Mouse (Mus musculus): ENCODE measurements around the gene Tmem238. TPM values are rescaled to one million over a fixed set of nuclear protein-coding genes. Genes with fewer than 3 reads are reported as not detected.

The Tmem238 gene
- polyA plus RNA-seq, 1 experiment from 2014 or later, result 40.4 TPM

- WGBS, result 67% methylated on average over 5 of the region's 5 CpGs
- Histone ChIP-seq H3K9ac (ENCODE audit: low read depth, low read length) (no peak within 1 kb of the TSS), H3K27me3 (ENCODE audit: insufficient read depth, low read length) (peaks cover 2% of the 10 kb centered on the region; the same call in 1 of the 2 replicates), H3K27ac (no peak within 1 kb of the TSS), H3K4me2 (ENCODE audit: low read length) (no peak within 1 kb of the TSS), H3K9me3 (replicated peaks; ENCODE audit: low read length) (no peaks in the 10 kb centered on the region), H3K4me3 (replicated peaks; ENCODE audit: low read depth, low read length) (no peak within 1 kb of the TSS), H3K4me1 (replicated peaks; ENCODE audit: insufficient read depth, low read length) (no peaks in the 10 kb centered on the region), H3K36me3 (ENCODE audit: insufficient read depth, low read length) (no peaks in the 10 kb centered on the region)
- ATAC-seq (replicated peaks; ENCODE audit: low FRiP score, low read depth) (no peak), DNase-seq (ENCODE audit: low spot score) (no peak)
- TF ChIP-seq CTCF (IDR thresholded peaks at IDR 0.05; ENCODE audit: low read depth), result no peak
These were observed 18.3 kb downstream of the Tmem238 start, which contains the start of gene Fam71e2 for GRCm38 (mm10) chr7:4771202-4771601. Gene Fam71e2, minus strand, starts transcription at chr7:4771302.

- Histone ChIP-seq H3K27ac (no peak overlapping the region), H3K36me3 (ENCODE audit: insufficient read depth, low read length) (no peaks in the 10 kb centered on the region), H3K4me2 (ENCODE audit: low read length) (0 out of 2 replicates have a peak overlapping the region, but pooled peaks have one; percentile 27), H3K4me1 (replicated peaks; ENCODE audit: insufficient read depth, low read length) (no peaks in the 10 kb centered on the region), H3K4me3 (replicated peaks; ENCODE audit: low read depth, low read length) (no peak overlapping the region), H3K9ac (ENCODE audit: low read depth, low read length) (no peak overlapping the region), H3K9me3 (replicated peaks; ENCODE audit: low read length) (no peaks in the 10 kb centered on the region), H3K27me3 (ENCODE audit: insufficient read depth, low read length) (no peaks in the 10 kb centered on the region)
- WGBS, result 12% methylated on average over 4 of the region's 4 CpGs
- ATAC-seq (replicated peaks; ENCODE audit: low FRiP score, low read depth) (no peak), DNase-seq (ENCODE audit: low spot score) (peak; percentile 28)
- TF ChIP-seq CTCF (IDR thresholded peaks at IDR 0.05; ENCODE audit: low read depth), result no peak
These were observed 24.3 kb downstream of the Tmem238 start for GRCm38 (mm10) chr7:4764946-4765710.

GRCm38 (mm10) chr7:4759670-4760069 is 29.8 kb downstream of the Tmem238 start:
- Histone ChIP-seq H3K4me3 (replicated peaks; ENCODE audit: low read depth, low read length) (no peak overlapping the region), H3K27me3 (ENCODE audit: insufficient read depth, low read length) (no peaks in the 10 kb centered on the region), H3K9ac (ENCODE audit: low read depth, low read length) (no peak overlapping the region), H3K36me3 (ENCODE audit: insufficient read depth, low read length) (no peaks in the 10 kb centered on the region), H3K27ac (no peak overlapping the region), H3K9me3 (replicated peaks; ENCODE audit: low read length) (no peaks in the 10 kb centered on the region), H3K4me1 (replicated peaks; ENCODE audit: insufficient read depth, low read length) (no peaks in the 10 kb centered on the region), H3K4me2 (ENCODE audit: low read length) (no peak overlapping the region)
- ATAC-seq (replicated peaks; ENCODE audit: low FRiP score, low read depth), result no peak
- no peak for DNase-seq (ENCODE audit: low spot score)
- WGBS, result 53% methylated on average over 1 of the region's 1 CpGs
- TF ChIP-seq CTCF (IDR thresholded peaks at IDR 0.05; ENCODE audit: low read depth), result no peak

- H3K36me3 ChIP-seq (ENCODE audit: insufficient read depth, low read length), result no peaks in the 10 kb centered on the region
- peak; percentile 15; the same call in 1 of the 2 replicates for TF ChIP-seq CTCF (IDR thresholded peaks at IDR 0.05; ENCODE audit: low read depth)
- H3K9me3 ChIP-seq (replicated peaks; ENCODE audit: low read length), result no peaks in the 10 kb centered on the region
- peak; percentile 90 for ATAC-seq (replicated peaks; ENCODE audit: low FRiP score, low read depth)
- peak; percentile 98 for DNase-seq (ENCODE audit: low spot score)
- H3K27me3 ChIP-seq (ENCODE audit: insufficient read depth, low read length), result no peaks in the 10 kb centered on the region
- peak within 1 kb of the TSS; percentile 36 for H3K4me3 ChIP-seq (replicated peaks; ENCODE audit: low read depth, low read length)
- peak within 1 kb of the TSS; percentile 41; the same call in 1 of the 2 replicates for H3K9ac ChIP-seq (ENCODE audit: low read depth, low read length)
- H3K4me2 ChIP-seq (ENCODE audit: low read length), result peak within 1 kb of the TSS; percentile 53
- peaks cover 14% of the 10 kb centered on the region; the same call in 1 of the 2 replicates for H3K4me1 ChIP-seq (replicated peaks; ENCODE audit: insufficient read depth, low read length)
- H3K27ac ChIP-seq, result peak within 1 kb of the TSS; percentile 38; the same call in 1 of the 2 replicates
- 2% methylated on average over 24 of the region's 24 CpGs for WGBS
These were observed 36.5 kb downstream of the Tmem238 start, which contains the start of gene Cox6b2 for GRCm38 (mm10) chr7:4752821-4753570. Gene Cox6b2, minus strand, starts transcription at chr7:4753094.

- H3K4me2 ChIP-seq (ENCODE audit: low read length), result peak overlapping the region; percentile 53
- no peaks in the 10 kb centered on the region for H3K27me3 ChIP-seq (ENCODE audit: insufficient read depth, low read length)
- peak overlapping the region; percentile 36 for H3K4me3 ChIP-seq (replicated peaks; ENCODE audit: low read depth, low read length)
- ATAC-seq (replicated peaks; ENCODE audit: low FRiP score, low read depth) (peak; percentile 86), DNase-seq (ENCODE audit: low spot score) (peak; percentile 75)
- no peaks in the 10 kb centered on the region for H3K36me3 ChIP-seq (ENCODE audit: insufficient read depth, low read length)
- 2% methylated on average over 30 of the region's 30 CpGs for WGBS
- no peak for TF ChIP-seq CTCF (IDR thresholded peaks at IDR 0.05; ENCODE audit: low read depth)
- peak overlapping the region; percentile 41; the same call in 1 of the 2 replicates for H3K9ac ChIP-seq (ENCODE audit: low read depth, low read length)
- peaks cover 14% of the 10 kb centered on the region; the same call in 1 of the 2 replicates for H3K4me1 ChIP-seq (replicated peaks; ENCODE audit: insufficient read depth, low read length)
- no peaks in the 10 kb centered on the region for H3K9me3 ChIP-seq (replicated peaks; ENCODE audit: low read length)
- H3K27ac ChIP-seq, result peak overlapping the region; percentile 38; the same call in 1 of the 2 replicates
These were observed 37.3 kb downstream of the Tmem238 start for GRCm38 (mm10) chr7:4751971-4752820.
